Mouse (Mus musculus): ENCODE results near the gene Noxa1.

Gene Noxa1

DNA sequence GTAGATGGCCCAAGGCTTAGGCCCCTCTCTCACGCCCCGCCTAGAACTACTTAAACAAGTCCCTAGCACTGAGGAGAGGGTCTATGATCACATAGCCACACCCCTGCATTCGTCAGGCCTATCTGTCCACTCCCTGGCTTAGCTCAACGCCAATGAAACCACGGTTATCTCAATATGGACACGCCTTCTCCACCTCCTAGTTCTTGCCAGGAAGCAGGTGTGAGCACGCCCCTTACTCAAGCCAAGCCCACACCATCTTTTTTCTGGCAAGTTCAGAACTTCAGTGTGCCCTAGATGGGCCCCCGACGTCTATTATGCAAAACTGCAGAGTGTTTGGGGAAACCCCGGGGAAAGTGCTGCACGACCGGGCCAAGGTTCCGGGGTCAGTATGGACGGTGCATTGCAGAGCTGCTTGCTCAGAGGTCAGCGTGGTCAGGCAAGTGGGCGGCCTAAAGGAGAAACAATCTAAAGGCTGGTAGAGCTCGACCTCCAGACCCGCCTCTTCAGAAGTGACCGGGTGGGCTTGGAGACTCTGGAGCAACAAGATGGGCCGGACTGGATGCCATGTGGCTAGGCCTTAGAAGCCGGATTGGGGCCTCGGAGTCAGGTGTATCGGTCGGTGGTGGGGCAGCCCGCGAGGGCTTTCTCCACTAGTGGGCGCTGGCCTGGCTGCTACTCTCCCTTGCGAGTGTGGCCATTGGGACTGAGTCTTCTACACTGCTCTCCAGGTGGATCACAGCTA lies at the start of gene Noxa1:
TSS of gene Noxa1 (minus strand) at position 41 of the 742 bp plus-strand sequence.
- DNase-seq (ENCODE audit: low spot score in 2 of 2), result peak; percentile 13 to 37

DNA sequence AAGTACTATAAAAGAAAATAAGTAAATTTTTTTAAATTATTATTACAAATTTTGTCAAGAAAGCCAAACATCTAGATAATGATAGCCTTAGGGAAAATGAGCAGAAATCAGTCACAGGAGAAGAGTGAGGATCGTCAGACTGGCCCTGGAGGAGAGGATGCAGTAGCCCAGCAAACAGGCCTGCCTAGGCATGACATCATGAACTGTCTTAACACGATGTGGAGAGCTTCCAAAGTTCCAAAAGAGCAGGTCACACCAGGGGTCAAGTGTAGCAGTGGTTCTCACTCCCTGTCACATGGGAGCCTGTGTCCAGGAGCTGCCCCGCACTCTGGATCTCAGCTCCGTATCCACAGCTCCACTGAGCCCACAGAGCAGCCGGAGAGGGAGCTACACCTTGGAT lies 47.0 kb upstream of the Noxa1 start:
- no peak for DNase-seq (ENCODE audit: low spot score in 2 of 2)

DNA sequence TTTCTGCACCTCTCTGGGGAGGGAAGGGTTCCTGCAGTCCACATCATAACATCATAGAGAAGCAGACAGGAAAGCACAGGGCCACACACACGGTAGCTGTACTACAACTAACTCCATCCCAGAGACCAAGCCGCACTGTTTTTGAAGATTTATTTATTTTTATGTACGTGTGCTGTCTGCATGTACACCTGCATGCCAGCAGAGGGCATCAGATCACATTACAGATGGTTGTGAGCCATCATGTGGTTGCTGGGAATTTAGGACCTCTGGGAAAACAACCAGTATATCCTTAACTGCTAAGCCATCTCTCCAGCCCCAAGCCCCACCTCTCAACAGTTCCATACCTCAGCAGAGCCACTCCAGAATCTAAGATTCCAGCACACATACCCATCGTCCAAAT lies 46.2 kb upstream of the Noxa1 start:
- no peak for DNase-seq (ENCODE audit: low spot score in 2 of 2)

DNA sequence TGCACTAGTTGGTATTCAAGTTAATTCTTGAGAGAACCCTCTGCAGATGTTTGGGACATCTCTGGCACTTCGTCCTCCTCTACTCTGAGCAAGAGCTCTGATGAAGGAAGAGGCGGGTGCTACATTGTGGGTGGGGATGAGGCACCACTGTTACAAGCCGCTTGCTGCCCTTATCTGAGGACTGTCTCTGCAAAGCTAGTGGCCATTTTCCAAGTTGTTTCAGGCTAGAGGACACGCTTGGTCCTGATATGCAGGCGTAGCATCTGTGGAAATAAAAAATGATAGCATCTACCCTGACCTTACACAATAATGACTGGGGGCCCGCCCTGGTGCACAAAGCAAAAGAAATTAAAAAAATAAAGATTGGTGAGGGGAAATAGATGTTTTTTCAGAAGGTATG lies 42.9 kb upstream of the Noxa1 start:
- no peak for DNase-seq (ENCODE audit: low spot score in 2 of 2)

DNA sequence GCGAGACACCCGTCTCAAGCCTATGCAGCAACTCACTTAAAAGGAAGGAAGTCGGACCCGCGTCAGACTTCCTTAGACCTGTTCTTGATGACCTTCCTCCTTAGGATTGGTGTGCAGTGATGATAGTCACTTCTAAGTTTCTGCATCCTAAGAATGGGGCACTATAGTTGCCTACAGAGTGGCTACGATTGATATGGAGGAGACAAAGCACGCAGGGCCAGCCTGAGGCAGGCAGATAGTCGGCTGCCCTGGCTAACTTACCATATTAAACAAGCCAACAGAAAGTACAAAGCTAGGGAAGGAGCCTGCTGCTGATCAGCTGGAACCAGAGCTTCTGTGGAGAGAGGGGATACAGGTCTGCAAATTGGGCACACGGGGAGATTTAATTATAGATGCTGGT lies 36.7 kb upstream of the Noxa1 start:
- DNase-seq (ENCODE audit: low spot score in 2 of 2), result no peak

DNA sequence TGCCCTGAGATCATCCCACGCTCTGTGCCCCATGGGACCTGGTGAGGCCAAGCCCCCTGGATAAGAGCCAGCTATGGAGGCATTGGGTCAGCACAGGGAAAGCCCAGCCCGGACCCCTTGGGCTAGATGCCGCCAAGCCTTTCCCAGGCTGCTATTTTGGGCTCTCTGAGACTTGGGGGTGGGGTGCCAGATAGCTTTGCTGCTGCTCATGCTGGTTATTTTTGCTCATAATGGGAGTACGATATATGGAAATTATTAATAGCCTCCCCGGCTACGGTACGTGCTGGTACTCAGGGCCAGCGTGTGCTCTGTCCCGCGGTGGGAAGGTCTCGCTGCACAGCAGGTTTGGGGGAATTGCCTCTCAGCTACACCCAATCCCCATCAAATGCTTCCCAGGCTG lies 33.1 kb upstream of the Noxa1 start:
- no peak for DNase-seq (ENCODE audit: low spot score in 2 of 2)

DNA sequence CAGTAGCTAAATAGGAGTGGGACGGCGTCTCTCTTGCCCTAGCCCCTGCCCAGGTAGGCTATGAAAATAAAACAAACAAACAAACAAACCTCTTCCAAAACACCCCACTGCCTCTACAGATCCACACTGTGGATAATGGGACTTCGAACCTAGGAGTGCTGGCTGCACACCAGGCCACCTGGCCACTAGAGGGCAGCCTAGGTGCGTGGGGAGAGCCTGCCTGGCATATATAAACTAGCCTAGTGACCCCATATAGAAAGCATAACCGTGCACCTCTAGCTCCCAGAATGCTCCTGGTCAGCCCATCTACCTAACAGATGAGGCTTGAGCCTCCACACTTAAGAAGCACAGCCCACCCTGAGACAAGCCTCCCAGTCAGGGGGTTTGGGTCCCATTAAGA lies 32.3 kb upstream of the Noxa1 start:
- peak; percentile 61 to 73 for DNase-seq (ENCODE audit: low spot score in 2 of 2)

DNA sequence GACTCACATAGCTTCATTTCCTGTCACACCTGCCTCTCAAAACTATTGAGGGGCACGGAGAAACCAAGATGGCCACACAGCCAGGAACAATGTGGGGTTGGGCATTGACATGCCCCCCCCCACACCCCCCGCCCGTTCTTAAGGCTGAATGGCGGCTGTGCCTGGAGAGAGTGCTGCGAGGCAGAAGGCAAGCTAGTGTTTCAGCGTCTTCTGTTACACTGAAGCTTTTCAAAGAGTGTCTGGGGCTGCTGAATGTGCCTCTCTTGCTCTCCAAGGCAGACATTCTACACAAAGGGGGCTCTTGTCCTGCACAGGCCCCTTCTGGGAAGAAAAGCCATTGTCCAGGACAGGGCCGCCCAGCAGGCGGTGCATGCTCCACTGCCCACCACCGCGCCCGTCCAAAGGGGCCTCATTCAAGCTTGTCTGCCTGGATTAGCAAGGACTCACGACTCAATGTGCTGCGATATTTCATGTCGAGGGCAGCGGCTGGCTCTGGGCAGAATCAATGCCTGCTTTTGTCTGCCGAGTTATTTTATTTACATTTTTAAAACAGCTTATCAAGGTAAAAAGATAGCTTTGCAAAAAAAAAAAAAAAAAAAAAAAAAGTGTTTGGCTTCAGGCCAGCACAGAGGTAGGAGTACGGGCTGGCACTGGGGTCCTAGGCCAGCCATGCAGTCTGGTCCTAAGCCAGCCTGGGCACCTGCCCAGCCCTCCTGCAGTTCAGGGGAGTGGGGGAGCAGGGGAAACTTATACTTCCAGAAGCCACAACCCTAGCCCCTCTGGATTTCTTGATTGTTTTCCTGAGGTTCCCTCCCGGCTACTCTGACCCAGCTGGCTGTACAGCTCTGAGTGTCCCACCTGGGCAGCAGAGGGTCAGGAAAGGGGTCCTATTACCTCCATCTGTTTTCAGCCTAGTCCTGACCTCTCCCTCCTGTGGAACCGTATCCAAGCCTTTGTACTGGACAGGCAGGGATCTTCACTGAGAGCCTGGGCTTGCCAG lies 31.4 kb upstream of the Noxa1 start:
- DNase-seq (ENCODE audit: low spot score in 2 of 2), result no peak

DNA sequence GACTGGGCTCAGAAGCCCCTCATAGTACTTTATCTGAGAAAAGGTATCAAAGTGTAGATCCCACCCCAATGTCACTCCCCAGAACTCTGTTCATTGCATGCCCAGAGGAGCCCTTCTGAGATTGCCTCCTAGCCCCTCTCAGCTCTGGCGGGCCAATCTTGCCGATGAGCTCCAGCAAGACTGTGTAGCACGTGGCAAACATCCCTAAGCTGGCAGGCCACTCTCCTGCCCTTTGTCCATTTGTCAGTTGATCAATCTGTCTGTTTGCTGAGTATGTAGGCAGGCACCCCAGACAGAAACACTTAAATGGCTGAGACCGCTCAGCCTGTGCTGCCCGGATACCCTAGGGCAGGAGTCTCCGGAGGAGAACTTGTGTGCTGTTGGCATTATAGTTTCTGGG lies 30.2 kb upstream of the Noxa1 start:
- no peak for DNase-seq (ENCODE audit: low spot score in 2 of 2)

DNA sequence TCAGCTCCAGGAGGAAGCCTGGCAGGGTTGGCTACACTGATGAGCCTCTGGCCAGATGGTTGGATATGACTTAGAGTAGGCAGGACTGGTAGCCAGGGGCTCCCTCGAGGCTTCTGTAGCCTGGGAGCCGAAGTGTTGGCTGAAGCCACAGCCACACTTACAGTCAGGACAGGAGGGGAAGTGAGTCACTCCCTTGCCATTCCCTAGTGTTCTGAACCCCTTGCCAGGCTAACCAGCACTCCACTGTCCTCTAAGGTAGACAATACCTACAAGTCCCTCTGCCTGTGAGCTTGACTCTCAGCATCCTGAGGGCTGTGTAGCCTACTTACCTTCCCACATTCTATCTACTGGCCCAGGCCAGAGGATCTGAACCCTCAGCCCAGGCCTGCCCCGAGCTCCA lies 29.5 kb upstream of the Noxa1 start:
- no peak for DNase-seq (ENCODE audit: low spot score in 2 of 2)

DNA sequence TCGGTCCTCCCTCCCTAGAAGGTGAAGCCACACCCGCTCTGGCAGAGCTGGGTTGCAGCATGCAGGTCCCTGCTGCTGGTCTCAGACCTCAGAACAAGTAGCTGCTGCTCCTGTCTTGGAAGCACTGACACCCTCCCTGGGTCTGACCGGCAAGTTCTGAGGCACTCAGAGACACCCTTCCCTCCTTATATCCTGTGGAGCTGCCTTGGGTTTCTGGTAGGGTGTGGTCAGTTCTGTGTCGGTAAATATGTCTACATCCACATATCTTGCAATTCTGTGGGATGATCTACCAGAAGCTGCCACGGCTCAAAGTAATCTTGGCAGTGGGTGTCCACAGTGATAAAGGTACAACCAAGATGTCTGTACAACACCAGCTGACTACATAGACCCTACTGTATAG lies 28.6 kb upstream of the Noxa1 start:
- no peak for DNase-seq (ENCODE audit: low spot score in 2 of 2)

DNA sequence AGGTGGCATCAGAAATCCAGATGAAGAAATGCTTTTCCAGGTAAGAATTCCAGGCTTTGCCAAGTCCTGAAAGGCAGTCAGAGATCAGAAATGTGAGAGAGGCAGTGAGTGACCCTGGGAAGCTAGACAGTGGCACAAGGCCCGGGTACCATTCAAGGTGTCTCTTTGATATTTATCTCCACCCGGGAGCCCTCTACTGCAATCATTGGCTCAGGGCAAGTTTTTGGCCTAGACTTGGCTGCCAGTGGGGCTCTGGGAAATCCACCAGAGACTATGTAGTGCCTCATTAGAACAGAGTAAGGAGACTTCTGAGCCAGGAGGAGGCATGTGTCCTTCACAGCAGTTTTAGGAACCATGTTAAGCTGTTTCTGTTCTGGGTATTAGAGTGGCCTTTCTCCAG lies 27.7 kb upstream of the Noxa1 start:
- no peak for DNase-seq (ENCODE audit: low spot score in 2 of 2)

DNA sequence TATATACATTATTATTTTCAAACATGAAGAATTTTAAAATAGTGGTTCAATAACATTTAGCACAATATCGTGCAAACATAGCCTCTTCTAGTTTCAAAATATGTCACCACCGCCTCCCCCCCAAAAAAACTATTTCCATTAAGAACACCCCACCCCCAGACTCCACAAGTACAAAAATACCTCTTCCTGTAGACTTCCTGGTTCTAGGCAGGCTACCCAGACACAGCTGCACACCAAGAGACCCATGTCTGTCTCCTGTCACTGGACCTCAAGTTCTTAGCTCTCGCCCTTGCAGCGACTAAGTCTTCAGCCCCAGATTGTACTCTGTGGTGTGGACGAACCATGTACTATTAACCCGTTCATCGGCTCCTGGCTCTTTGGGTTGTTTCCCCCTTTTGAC lies 26.0 kb upstream of the Noxa1 start:
- DNase-seq (ENCODE audit: low spot score in 2 of 2), result no peak

DNA sequence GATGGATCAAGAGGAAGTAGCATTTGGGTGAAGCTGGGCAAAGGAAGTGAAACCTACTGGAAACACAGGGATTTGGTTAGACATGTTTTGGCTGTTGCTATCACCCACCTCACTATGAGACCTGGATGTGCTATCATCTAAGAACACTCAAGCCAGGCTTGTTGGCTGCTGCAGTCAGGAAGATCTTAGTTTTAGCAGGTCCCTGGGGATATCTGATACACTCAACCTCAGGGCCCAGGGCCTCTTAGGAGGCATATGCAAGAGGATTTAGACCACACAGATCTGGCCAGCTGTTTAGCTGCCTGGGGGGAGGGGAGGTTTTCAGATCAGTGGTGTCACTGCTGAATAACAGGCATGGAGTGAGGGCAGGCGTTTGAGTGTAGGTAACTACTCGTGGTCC lies 20.5 kb upstream of the Noxa1 start:
- no peak for DNase-seq (ENCODE audit: low spot score in 2 of 2)

DNA sequence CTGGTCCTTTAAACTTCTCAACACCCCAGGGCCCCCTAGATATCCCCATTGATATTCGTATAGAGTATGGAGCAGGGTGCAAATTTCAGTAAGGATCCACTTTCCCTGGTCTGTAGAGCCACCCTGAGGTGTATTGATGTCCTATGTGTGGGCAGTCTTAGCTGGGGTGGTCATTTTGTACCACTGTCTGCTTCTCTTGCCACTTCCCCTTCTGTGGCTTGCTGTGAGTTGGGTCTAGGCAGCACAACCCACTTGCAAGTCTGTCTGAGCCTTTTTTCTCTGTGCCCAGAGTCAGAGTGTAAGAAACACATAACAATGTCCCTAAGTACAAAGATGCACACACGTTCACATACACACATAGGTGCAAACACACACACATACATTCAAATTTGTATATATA lies 19.4 kb upstream of the Noxa1 start:
- DNase-seq (ENCODE audit: low spot score in 2 of 2), result no peak

DNA sequence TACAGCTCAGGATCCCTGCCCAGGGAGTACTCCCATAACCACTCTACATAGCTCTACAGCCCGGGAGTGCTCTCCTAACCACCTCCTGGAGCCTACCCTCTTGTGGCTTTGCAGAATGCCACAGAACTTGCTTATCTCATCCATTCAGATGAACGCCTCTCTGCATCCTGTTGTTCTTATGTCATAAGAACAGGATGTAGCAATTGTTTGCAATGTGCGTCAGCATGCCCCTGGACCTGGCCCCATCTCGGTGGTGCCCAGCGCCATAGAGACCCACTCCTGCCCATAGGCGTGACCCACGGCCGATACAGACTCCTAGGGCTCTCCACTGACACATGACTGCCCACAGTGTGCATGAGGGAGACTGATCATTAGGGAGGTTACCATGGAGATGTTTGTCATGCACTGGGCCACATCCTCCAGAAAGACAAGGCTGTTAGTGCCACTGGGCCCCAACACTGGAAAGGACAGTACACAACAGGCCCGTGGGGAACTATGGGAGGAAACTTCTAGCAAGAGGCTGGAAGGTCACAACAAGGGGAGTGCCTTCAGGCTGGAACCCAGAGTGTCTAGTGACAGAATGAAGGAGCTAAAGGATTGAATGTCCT lies 16.3 kb upstream of the Noxa1 start:
- DNase-seq (ENCODE audit: low spot score in 2 of 2), result peak; percentile 51 to 66

DNA sequence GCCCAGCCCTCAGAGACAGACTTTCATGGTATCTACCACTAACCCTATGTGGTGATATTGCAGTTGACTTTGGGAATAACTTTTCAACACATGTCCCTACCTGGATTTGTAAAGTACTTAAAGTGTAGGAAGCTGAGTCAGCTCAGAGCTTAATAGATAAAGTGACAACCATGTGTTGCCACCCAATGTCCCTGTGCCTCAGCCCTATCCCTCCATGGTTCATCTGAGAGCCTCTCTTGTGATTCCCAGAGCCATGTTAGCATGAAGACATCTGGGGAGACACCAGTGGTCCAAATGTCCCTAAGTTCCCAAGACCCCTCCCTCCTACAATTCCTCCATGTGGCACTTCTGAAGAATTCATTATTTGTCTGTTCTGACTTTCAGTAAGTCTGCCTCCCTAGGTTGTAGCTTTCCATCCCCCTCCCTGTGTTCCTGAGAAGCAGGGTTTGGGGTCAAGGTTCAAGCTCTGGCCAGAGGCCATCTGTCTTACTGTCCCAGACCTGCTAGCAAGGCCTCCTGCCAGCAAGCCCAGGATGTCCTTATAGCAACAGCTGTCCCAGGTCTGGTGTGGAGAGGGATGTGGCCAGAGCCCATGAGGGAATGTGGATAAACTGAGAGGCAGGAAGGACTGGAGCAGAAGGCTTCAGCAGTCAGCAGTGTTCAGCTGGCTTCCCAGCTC lies 15.7 kb upstream of the Noxa1 start:
- DNase-seq (ENCODE audit: low spot score in 2 of 2), result no peak

DNA sequence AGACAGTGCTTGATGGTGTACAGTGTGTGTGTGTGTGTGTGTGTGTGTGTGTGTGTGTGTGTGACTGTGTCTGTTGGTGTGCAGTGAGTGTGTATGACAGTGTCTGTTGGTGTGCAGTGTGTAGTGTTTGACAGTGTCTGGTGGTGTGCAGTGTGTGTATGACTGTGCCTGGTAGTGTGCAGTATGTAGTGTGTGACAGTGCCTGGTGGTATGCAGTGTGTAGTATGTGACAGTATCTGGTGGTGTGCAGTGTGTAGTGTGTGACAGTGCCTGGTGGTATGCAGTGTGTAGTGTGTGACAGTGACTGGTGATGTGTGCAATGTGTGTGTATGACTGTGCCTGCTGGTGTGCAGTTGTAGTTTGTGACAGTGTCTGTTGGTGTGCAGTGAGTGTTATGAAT lies 14.5 kb upstream of the Noxa1 start:
- no peak for DNase-seq (ENCODE audit: low spot score in 2 of 2)

DNA sequence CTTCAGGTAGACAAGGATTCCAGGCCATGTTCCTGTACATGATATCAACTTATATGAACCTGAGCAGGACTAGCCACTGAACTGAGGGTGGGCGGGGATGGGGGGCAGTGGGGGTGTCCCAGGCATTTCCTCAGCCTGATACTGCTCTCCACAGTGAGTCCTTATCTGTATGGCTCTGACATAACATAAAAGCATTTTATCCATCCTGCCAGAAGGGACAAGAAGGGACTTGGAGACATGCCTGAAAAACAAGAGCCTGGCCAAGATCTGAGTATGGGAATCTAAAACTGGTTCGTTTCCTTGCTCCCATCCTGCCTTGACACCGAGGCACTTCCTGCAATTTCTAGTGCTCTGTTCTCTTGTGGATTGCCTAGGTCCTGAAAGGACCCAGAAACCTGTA lies 11.1 kb upstream of the Noxa1 start:
- DNase-seq (ENCODE audit: low spot score in 2 of 2), result no peak

DNA sequence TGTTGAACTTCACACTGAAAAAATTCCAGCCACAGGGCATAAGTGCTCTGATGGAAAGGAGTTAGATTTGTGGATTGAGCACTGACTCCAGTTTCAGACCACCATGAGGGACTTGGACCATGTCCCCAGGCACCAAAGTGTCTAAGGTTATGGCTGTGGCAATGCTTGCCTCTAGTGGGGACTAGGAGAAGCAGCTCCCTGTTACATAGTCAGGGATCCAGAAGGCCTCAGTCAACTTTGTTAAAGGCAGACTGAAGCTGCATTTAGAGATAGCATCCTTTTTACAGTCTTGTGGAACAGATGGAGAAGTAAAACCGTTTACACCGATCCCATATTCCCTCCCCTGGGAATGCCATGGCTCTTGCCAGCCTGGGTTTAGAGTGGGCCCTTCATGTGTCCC lies 9.2 kb upstream of the Noxa1 start:
- no peak for DNase-seq (ENCODE audit: low spot score in 2 of 2)

DNA sequence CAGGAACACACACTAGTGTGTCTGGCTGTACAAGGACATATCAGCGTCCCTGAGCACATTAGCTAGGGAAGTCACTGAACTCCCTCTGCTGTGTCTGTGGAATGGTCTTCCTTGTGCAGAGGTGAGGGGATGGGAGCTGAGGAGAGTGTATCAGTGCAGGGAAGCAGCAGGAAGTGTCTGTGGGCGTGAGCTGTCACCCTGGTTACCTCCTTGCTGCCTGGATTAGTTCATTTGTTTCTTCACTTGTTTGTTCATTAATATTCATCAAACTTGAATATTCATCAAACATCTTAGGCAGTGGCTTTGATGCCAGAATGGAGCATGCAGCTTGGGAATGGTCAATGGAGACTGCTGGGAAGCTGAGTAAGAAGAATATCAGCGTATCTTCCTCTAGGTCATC lies 4.8 kb upstream of the Noxa1 start:
- DNase-seq (ENCODE audit: low spot score in 2 of 2), result no peak

DNA sequence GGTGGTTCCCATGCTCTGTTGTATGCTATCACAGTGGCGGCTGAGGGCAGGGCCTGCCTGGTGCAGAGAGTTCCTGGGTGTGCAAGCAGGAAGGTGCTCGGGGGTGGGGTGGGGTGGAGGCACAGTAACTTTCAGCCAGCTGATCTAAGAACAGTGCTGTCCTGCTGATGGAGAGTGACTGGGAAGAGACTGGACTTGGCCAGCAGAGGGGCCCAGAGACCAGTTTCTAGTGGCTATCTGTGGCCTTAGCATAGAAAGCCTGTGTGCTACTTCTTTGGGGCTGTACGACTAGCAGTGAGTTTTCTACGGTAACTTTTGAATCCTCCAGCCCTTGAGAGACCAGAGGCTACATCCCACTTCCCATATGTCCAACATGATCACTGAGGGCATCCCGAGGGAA lies 4.0 kb upstream of the Noxa1 start:
- no peak for DNase-seq (ENCODE audit: low spot score in 2 of 2)
